Mouse (Mus musculus) spleen, embryonic (tissue): ENCODE measurements around the gene Sdsl.

Experiments
- CTCF ChIA-PET: fragments of 350-600 bp; sonication (Branson Sonifier 250); formaldehyde crosslinking; loops from one replicate; lab custom pipeline; 2022; lab: Charles Lee

The Sdsl gene

GRCm38 (mm10) chr5:120472770-120473169 is at the start of gene Sdsl:
Gene Sdsl, minus strand, starts transcription at chr5:120472810.
- CTCF ChIA-PET = no interaction called here

- CTCF ChIA-PET = no interaction called here
Measured at GRCm38 (mm10) chr5:120517552-120517951, 44.9 kb upstream of the Sdsl start.

GRCm38 (mm10) chr5:120516221-120516984 is 43.8 kb upstream of the Sdsl start:
- CTCF ChIA-PET = no interaction called here

GRCm38 (mm10) chr5:120515451-120515850 is 42.8 kb upstream of the Sdsl start:
- CTCF ChIA-PET = no interaction called here

- CTCF ChIA-PET = no interaction called here
Measured at GRCm38 (mm10) chr5:120514754-120515153, 42.1 kb upstream of the Sdsl start.

GRCm38 (mm10) chr5:120514031-120514677 is 41.5 kb upstream of the Sdsl start:
- CTCF ChIA-PET = no interaction called here

- CTCF ChIA-PET = interaction anchor here (1.2 kb wide), 1 partner anchor 11 kb away, joined by 3 read pairs; no protein-coding TSS in a partner anchor
Measured at GRCm38 (mm10) chr5:120512911-120513555, 40.4 kb upstream of the Sdsl start.

GRCm38 (mm10) chr5:120511643-120512220 is 39.1 kb upstream of the Sdsl start:
- CTCF ChIA-PET = interaction anchor here (0.6 to 0.9 kb wide), 4 partner anchors 94 to 151 kb away, joined by 3 to 16 read pairs (median 6); partner anchors contain the start of genes Ddx54 and Rita1

GRCm38 (mm10) chr5:120510982-120511642 is 38.5 kb upstream of the Sdsl start, which contains the start of gene Slc8b1:
Gene Slc8b1, plus strand, starts transcription at chr5:120511168.
- CTCF ChIA-PET = interaction anchor here (0.6 to 1.2 kb wide), 4 partner anchors 74 to 177 kb away, joined by 3 to 16 read pairs (median 3); partner anchors contain the start of genes Ddx54 and Rita1

- CTCF ChIA-PET = no interaction called here
Measured at GRCm38 (mm10) chr5:120507311-120507710, 34.7 kb upstream of the Sdsl start.

- CTCF ChIA-PET = no interaction called here
Measured at GRCm38 (mm10) chr5:120506490-120506889, 33.9 kb upstream of the Sdsl start.

GRCm38 (mm10) chr5:120505781-120506180 is 33.2 kb upstream of the Sdsl start:
- CTCF ChIA-PET = interaction anchor here (0.8 kb wide), 1 partner anchor 64 kb away, joined by 4 read pairs; no protein-coding TSS in a partner anchor

GRCm38 (mm10) chr5:120505368-120505767 is 32.8 kb upstream of the Sdsl start:
- CTCF ChIA-PET = interaction anchor here (0.8 kb wide), 1 partner anchor 64 kb away, joined by 4 read pairs; no protein-coding TSS in a partner anchor

- CTCF ChIA-PET = no interaction called here
Measured at GRCm38 (mm10) chr5:120503144-120503795, 30.7 kb upstream of the Sdsl start, which contains the start of gene Plbd2. Gene Plbd2, minus strand, starts transcription at chr5:120503625.

- CTCF ChIA-PET = interaction anchor here (1.0 kb wide), 1 partner anchor 10 kb away, joined by 3 read pairs; no protein-coding TSS in a partner anchor
Measured at GRCm38 (mm10) chr5:120502675-120503143, 30.1 kb upstream of the Sdsl start.

- CTCF ChIA-PET = interaction anchor here (0.6 to 1.2 kb wide), 4 partner anchors 11 to 884 kb away, joined by 3 to 6 read pairs (median 6); no protein-coding TSS in a partner anchor
Measured at GRCm38 (mm10) chr5:120502147-120502621, 29.6 kb upstream of the Sdsl start.

GRCm38 (mm10) chr5:120500609-120501008 is 28.0 kb upstream of the Sdsl start:
- CTCF ChIA-PET = interaction anchor here (0.6 kb wide), 1 partner anchor 220 kb away, joined by 4 read pairs; no protein-coding TSS in a partner anchor

- CTCF ChIA-PET = no interaction called here
Measured at GRCm38 (mm10) chr5:120499202-120499601, 26.6 kb upstream of the Sdsl start.

GRCm38 (mm10) chr5:120497071-120497470 is 24.5 kb upstream of the Sdsl start:
- CTCF ChIA-PET = no interaction called here
